Comparison of ENCODE assay signal across 8 mouse cellular contexts in genomic region chr8:123444131-123444530, GRCm38 (mm10). TPM values are rescaled to one million over a fixed set of nuclear protein-coding genes. Genes with fewer than 3 reads are reported as not detected.
A peak's percentile ranks its signal among the peaks of the same experiment; 100 is the strongest.
DNase-seq lines count a peak whose midpoint lies in the region; ATAC-seq lines count a peak whose summit lies in the region.
"Had no signal": no experiment of that assay in that cellular context is flagged by ENCODE, and none has a peak within 500 bp of the region (broad histone marks: within the 10 kb centered on the region; RNA-seq: fewer than 3 reads in every experiment).

No protein-coding gene starts in this region.

- H3K9ac ChIP-seq in lung, embryonic 15.5 days = no peak overlapping the region
- peak overlapping the region; percentile 84 for H3K9ac ChIP-seq in forebrain, embryonic 14.5 days (ENCODE audit: low read length)
- 0 out of 2 replicates have a peak overlapping the region, but pooled peaks have one; percentile 74 for H3K9ac ChIP-seq in liver, embryonic 12.5 days
- H3K9ac ChIP-seq in stomach, embryonic 15.5 days = no peak overlapping the region

- no peak overlapping the region for H3K4me2 ChIP-seq in lung, embryonic 15.5 days
- no peak overlapping the region; the same call in 1 of the 2 replicates for H3K4me2 ChIP-seq in forebrain, embryonic 14.5 days (ENCODE audit: low read length)
- H3K4me2 ChIP-seq in liver, embryonic 12.5 days = peak overlapping the region; percentile 68
- peak overlapping the region; percentile 67; the same call in 1 of the 2 replicates for H3K4me2 ChIP-seq in stomach, embryonic 15.5 days

- no peak for ATAC-seq in lung, embryonic 15.5 days (ENCODE audit: borderline replicate concordance, extremely low read depth, low FRiP score, low TSS enrichment)
- ATAC-seq in forebrain, embryonic 14.5 days = no peak
- no peak for ATAC-seq in liver, embryonic 12.5 days
- no peak for ATAC-seq in stomach, embryonic 15.5 days (ENCODE audit: insufficient read depth, low FRiP score, low read depth)

- H3K9me3 ChIP-seq in lung, embryonic 15.5 days = no peaks in the 10 kb centered on the region
- no peaks in the 10 kb centered on the region for H3K9me3 ChIP-seq in forebrain, embryonic 14.5 days (replicated peaks; ENCODE audit: control insufficient read depth, low read length)
- no peaks in the 10 kb centered on the region for H3K9me3 ChIP-seq in liver, embryonic 12.5 days (replicated peaks)
- no peaks in the 10 kb centered on the region for H3K9me3 ChIP-seq in stomach, embryonic 15.5 days

- 83% methylated on average over 6 of the region's 6 CpGs for WGBS in lung, embryonic 15.5 days
- 86% methylated on average over 6 of the region's 6 CpGs for WGBS in forebrain, embryonic 14.5 days
- 50% methylated on average over 6 of the region's 6 CpGs for WGBS in liver, embryonic 12.5 days (ENCODE audit: insufficient replicate concordance)
- 79% methylated on average over 6 of the region's 6 CpGs for WGBS in stomach, embryonic 15.5 days

- H3K4me1 ChIP-seq in lung, embryonic 15.5 days = peaks cover 7% of the 10 kb centered on the region; the same call in 1 of the 2 replicates
- H3K4me1 ChIP-seq in forebrain, embryonic 14.5 days (ENCODE audit: control insufficient read depth, insufficient read depth, low read length) = peaks cover 5% of the 10 kb centered on the region
- H3K4me1 ChIP-seq in liver, embryonic 12.5 days = peaks cover 23% of the 10 kb centered on the region
- H3K4me1 ChIP-seq in stomach, embryonic 15.5 days = peaks cover 7% of the 10 kb centered on the region; the same call in 1 of the 2 replicates

- peak overlapping the region; percentile 69; the same call in 1 of the 2 replicates for H3K4me3 ChIP-seq in lung, embryonic 15.5 days
- 0 out of 2 replicates have a peak overlapping the region, but pooled peaks have one; percentile 67 for H3K4me3 ChIP-seq in forebrain, embryonic 14.5 days (ENCODE audit: low read depth, low read length)
- peak overlapping the region; percentile 70; the same call in 1 of the 2 replicates for H3K4me3 ChIP-seq in liver, embryonic 12.5 days
- no peak overlapping the region for H3K4me3 ChIP-seq in stomach, embryonic 15.5 days (replicated peaks)

- H3K27ac ChIP-seq in lung, embryonic 15.5 days = no peak overlapping the region
- no peak overlapping the region for H3K27ac ChIP-seq in forebrain, embryonic 14.5 days (ENCODE audit: low read depth, low read length)
- no peak overlapping the region for H3K27ac ChIP-seq in liver, embryonic 12.5 days
- no peak overlapping the region for H3K27ac ChIP-seq in stomach, embryonic 15.5 days

- no peaks in the 10 kb centered on the region for H3K36me3 ChIP-seq in lung, embryonic 15.5 days
- H3K36me3 ChIP-seq in forebrain, embryonic 14.5 days (ENCODE audit: control insufficient read depth, insufficient read depth, low read length) = 0 out of 2 replicates have a peak, but pooled peaks cover 6% of the 10 kb centered on the region
- peaks cover 1% of the 10 kb centered on the region for H3K36me3 ChIP-seq in liver, embryonic 12.5 days
- H3K36me3 ChIP-seq in stomach, embryonic 15.5 days = no peaks in the 10 kb centered on the region

- no peaks in the 10 kb centered on the region; the same call in 1 of the 2 replicates for H3K27me3 ChIP-seq in lung, embryonic 15.5 days
- no peaks in the 10 kb centered on the region for H3K27me3 ChIP-seq in forebrain, embryonic 14.5 days (replicated peaks; ENCODE audit: control insufficient read depth, insufficient read depth, low read length)
- no peaks in the 10 kb centered on the region for H3K27me3 ChIP-seq in liver, embryonic 12.5 days (replicated peaks)
- no peaks in the 10 kb centered on the region for H3K27me3 ChIP-seq in stomach, embryonic 15.5 days (replicated peaks)

- DNase-seq in lung, postnatal 14 days = no peak
- DNase-seq in forebrain, embryonic 14.5 days (ENCODE audit: low spot score) = no peak
- no peak for DNase-seq in urinary bladder, postnatal 25 days (ENCODE audit: low spot score)
- no peak for DNase-seq in retina, embryonic 14.5 days (ENCODE audit: low spot score)
- DNase-seq: adrenal gland, adult 8-10 months had no signal

RNA-seq across cellular contexts. Expression of gene Def8, which starts 20.8 kb away (rescaled TPM):
- 29.7 and 31.1 TPM in 2 replicates for polyA plus RNA-seq in lung, embryonic 15.5 days (2015; fragmentation: Nextera tagmentation; extraction: Ambion mirVana)
- 44.3 and 48.4 TPM in 2 replicates for polyA plus RNA-seq in forebrain, embryonic 14.5 days (2014; fragmentation: Nextera tagmentation; extraction: Ambion mirVana)
- polyA plus RNA-seq in liver, embryonic 12.5 days (2016; fragmentation: Nextera tagmentation; extraction: Ambion mirVana) = 17.2 and 18.4 TPM in 2 replicates
- polyA plus RNA-seq in stomach, embryonic 15.5 days (2015; fragmentation: Nextera tagmentation; extraction: Ambion mirVana) = 24.9 and 28.1 TPM in 2 replicates

RNA-seq across cellular contexts. Expression of gene Tubb3, which starts 32.9 kb away (rescaled TPM):
- 4.6 and 11.4 TPM in 2 replicates for polyA plus RNA-seq in lung, embryonic 15.5 days (2015; fragmentation: Nextera tagmentation; extraction: Ambion mirVana)
- 1,786 and 1,955 TPM in 2 replicates for polyA plus RNA-seq in forebrain, embryonic 14.5 days (2014; fragmentation: Nextera tagmentation; extraction: Ambion mirVana)
- polyA plus RNA-seq in liver, embryonic 12.5 days (2016; fragmentation: Nextera tagmentation; extraction: Ambion mirVana) = 0.41 and 0.76 TPM in 2 replicates
- 55.7 and 57.1 TPM in 2 replicates for polyA plus RNA-seq in stomach, embryonic 15.5 days (2015; fragmentation: Nextera tagmentation; extraction: Ambion mirVana)

RNA-seq across cellular contexts. Expression of gene Afg3l1, which starts 33.6 kb away (rescaled TPM):
- polyA plus RNA-seq in lung, embryonic 15.5 days (2015; fragmentation: Nextera tagmentation; extraction: Ambion mirVana) = 48.2 and 50.5 TPM in 2 replicates
- 26.6 and 28.2 TPM in 2 replicates for polyA plus RNA-seq in forebrain, embryonic 14.5 days (2014; fragmentation: Nextera tagmentation; extraction: Ambion mirVana)
- polyA plus RNA-seq in liver, embryonic 12.5 days (2016; fragmentation: Nextera tagmentation; extraction: Ambion mirVana) = 38.0 and 38.4 TPM in 2 replicates
- 46.8 and 57.6 TPM in 2 replicates for polyA plus RNA-seq in stomach, embryonic 15.5 days (2015; fragmentation: Nextera tagmentation; extraction: Ambion mirVana)

RNA-seq across cellular contexts. Expression of gene Mc1r, which starts 37.2 kb away (rescaled TPM):
- polyA plus RNA-seq in lung, embryonic 15.5 days (2015; fragmentation: Nextera tagmentation; extraction: Ambion mirVana) = not detected in 2 replicates
- 0.11 TPM in 1 of 2 replicates, not detected in the other for polyA plus RNA-seq in forebrain, embryonic 14.5 days (2014; fragmentation: Nextera tagmentation; extraction: Ambion mirVana)
- not detected in 2 replicates for polyA plus RNA-seq in liver, embryonic 12.5 days (2016; fragmentation: Nextera tagmentation; extraction: Ambion mirVana)
- not detected in 2 replicates for polyA plus RNA-seq in stomach, embryonic 15.5 days (2015; fragmentation: Nextera tagmentation; extraction: Ambion mirVana)

Comparison
In these comparisons a context has a peak if more than half of its experiments do, and no peak if none do; other contexts are left out.
1. H3K4me2 ChIP-seq: peak in liver, embryonic 12.5 days (single experiment) and stomach, embryonic 15.5 days (single experiment); none in lung, embryonic 15.5 days (single experiment) and forebrain, embryonic 14.5 days (single experiment).
2. H3K9ac ChIP-seq: peak in forebrain, embryonic 14.5 days (single experiment) and liver, embryonic 12.5 days (single experiment); none in lung, embryonic 15.5 days (single experiment) and stomach, embryonic 15.5 days (single experiment).
3. RNA of gene Tubb3, which starts 32.9 kb away (polyA plus RNA-seq): 1,786 to 1,955 TPM in forebrain, embryonic 14.5 days; 55.7 to 57.1 TPM in stomach, embryonic 15.5 days, 4.6 to 11.4 TPM in lung, embryonic 15.5 days and 0.41 to 0.76 TPM in liver, embryonic 12.5 days; every median in the first group is over 10 times any median in the second.